Mouse (Mus musculus): Measurements from ENCODE around the gene Ovol2.

- TF ChIP-seq CTCF (IDR thresholded peaks at IDR 0.05) (no peak), EP300 (IDR thresholded peaks at IDR 0.05; ENCODE audit: insufficient read depth, low read depth, low read length) (no peak)
These were observed 11.2 kb upstream of the Ovol2 start for GRCm38 (mm10) chr2:144343158-144343557.

All from heart, adult 2 months (tissue).